ENCODE assay signal across 8 mouse cellular contexts in genomic region chr10:9071630-9072029, GRCm38 (mm10).
DNase-seq lines count a peak whose midpoint lies in the region; ATAC-seq lines count a peak whose summit lies in the region.

No protein-coding gene starts in this region.

- ATAC-seq in megakaryocyte, adult 5-6 weeks (ENCODE audit: poor library complexity, severe bottlenecking) = no peak

- intact Hi-C loops in left cerebral cortex, postnatal 14 days (cut with DNase I) = no loop called here

- peak; percentile 4 for DNase-seq in cerebellum, adult 8-10 months
- DNase-seq in cerebellum, adult 9-11 months = no peak
- peak; percentile 8 to 31 for DNase-seq in left cerebral cortex, postnatal 14 days (ENCODE audit: low spot score in 2 of 2)
- no peak for DNase-seq in left cerebral cortex, adult 8-10 months (ENCODE audit: low spot score in 2 of 2)
- DNase-seq in adipocyte (ENCODE audit: low spot score) = peak; percentile 39
- peak; percentile 26 to 39 for DNase-seq in gastrocnemius, postnatal 4 days (ENCODE audit: low spot score in 2 of 2)
- DNase-seq in mesoderm, embryonic 11.5 days (ENCODE audit: low read depth, low spot score) = peak; percentile 17

Comparison
In these comparisons a context has a peak if more than half of its experiments do, and no peak if none do; other contexts are left out.
1. DNase-seq: peak in cerebellum, adult 8-10 months (single experiment), left cerebral cortex, postnatal 14 days (2 of 2), adipocyte (single experiment), gastrocnemius, postnatal 4 days (2 of 2) and mesoderm, embryonic 11.5 days (single experiment); none in cerebellum, adult 9-11 months (single experiment) and left cerebral cortex, adult 8-10 months (0 of 2).